Mouse (Mus musculus) layer of hippocampus, adult 9-11 months (tissue): ENCODE data around the gene Igf2bp3.

Experiments used
- DNase-seq: peaks from one replicate; pipeline ENCODE4 v3.0.0; 2022

Igf2bp3 gene

DNA sequence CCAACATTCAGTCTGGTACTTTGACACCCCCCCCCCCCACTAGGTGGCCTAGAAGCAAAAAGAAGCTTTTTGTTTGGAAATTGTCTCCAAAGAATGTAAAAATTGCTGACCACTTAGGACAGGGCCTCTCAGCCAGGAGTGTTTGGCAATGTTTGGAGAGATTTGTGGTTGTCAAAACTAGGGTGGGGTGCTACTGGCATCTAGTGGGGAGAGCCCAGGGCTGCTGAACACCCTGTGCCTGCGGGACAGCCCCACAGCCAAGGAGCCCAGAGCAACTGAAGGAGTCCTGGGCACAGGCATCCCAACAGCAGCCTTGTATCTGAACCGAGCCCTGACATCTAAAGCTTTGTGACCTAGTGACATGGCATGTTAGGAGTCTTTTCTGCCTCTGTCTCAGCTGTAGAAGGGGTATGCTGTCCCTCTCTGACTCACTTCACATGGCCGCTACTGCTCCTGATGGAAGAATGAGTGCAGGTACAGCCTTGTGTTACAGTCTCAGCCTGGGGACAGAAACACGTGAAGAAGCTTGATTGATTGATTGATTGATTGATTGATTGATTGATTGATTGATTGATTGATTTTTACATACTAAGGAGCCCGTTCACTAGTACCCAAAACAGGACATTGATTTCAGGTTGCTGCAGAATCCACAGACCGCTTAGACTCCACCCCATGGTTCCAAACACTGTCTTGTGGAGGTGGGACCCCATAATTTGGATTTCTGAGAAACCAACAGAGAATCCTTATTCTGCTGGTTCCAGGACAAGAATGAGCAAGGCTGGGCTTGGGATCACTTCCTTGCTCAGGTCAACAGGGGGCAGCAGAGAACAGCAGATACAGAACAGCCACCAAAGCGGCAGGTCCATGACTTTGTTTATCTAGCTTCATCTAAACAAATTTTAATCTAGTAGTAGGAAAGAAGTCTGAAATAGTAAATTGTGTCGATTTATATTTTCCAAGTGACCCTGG, 157.4 kb downstream of the Igf2bp3 start:
- peak; percentile 40 for DNase-seq

DNA sequence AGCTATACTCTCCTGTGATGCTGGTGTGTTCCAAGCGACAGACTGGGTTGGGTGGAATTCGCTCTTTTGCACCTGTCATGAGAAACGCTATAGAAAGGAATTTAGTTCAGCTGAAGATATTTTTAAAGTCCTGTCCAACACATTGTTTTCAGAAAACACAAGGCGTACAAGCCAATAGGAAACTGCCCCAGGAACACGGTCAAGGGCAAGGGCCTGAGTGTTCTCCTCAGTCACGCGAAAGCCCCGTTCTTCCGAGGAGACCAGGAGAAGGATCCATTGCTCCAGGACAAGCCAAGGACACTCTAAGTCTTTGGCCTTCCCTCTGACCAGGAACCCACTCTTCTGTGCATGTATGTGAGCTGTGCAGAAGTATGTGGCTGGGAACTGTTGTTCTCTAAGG, 158.7 kb downstream of the Igf2bp3 start:
- no peak for DNase-seq

DNA sequence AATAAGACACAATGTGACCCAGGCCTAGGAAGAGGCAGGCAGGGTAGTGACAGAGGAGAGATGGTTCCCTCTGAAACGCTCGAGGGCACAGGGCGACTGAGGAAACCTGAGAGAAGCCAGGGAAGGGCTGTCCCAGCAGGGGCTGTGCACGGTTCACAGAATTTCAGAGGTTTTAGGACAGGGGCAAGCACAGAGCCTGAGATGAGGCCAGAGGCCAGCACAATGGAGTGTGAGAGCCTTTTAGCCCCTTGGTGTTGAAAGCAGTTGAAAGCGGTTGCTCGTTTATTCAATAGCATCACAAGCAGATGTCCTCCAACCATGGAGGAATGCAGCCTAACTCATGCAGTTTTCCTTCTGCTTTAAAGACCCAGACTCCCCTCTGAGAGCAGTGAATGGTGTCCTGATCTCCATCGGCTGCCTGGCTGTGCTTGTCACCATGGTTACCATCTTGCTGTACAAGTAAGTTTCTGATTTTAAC, 159.5 kb downstream of the Igf2bp3 start:
- DNase-seq: no peak

DNA sequence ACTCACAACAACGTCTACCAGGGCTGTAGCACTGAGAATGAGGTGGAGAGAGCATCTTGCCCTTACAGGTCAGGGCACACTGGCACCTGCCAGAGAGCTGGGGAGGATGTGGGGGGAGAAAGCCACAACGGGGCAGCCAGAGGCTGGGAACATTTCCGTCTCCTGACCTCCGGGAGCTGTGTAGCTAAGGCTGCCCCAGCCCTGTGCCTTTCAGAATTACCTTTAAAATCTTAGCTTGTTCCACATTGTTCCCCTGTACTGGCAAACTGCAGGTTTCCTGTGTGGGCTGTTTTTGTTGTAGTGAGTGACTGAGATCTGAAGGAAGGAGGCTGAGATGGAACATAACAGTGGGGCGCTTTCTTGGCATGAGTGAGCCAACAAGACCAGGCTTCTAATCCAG, 162.6 kb downstream of the Igf2bp3 start:
- DNase-seq: no peak

DNA sequence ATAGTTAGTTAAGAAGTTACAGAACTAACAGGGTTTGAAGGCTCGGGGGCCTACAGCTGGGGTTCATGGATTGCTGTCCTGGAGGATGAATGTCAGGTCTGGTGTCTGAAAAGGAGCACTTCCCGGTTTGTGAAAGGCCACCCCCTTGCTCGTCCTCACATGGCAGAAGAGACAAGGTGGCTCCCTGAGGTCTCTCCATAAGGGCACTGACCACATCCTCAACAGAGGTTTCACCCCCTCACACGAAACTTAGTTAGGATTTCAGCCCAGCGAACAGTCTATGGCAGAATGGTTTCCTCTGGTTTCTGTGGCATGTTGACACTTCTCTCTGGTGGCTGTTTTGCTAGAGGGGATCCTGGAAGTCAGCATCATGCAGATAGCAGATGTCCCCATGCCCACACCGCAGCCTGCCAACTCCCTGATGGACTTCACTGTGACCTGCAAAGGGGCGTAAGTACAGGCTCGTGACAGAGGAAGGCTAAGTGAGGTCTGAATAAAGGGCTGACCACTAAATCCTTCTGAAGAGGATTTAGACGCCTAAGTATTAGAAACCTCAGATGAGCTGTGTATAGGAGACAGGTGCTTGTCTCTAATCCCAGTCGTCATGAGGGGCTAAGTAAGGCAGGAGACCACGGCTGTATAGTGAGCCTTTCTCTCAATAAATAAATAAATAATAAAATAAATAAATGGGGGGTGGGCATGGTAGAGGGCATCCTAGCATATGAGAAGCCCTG, 163.9 kb downstream of the Igf2bp3 start:
- no peak for DNase-seq

DNA sequence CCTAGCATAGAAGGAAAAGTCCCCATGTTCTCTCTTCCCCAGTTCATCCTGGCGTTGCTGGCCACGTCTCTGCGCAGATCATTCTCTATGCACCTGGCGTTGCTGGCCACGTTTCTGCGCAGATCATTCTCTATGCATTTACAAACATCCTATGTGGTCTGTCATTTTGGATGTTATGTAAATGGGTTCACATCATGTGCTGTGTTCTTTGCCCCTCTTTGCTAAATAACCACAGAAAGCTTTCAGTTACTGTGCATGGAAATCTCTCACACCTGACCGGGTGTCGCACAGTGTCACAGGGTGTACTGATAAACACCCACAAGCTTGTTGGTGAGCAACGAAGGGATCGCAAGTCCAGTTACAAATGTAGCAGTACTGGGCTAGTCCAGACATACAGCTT, 166.4 kb downstream of the Igf2bp3 start:
- no peak for DNase-seq

DNA sequence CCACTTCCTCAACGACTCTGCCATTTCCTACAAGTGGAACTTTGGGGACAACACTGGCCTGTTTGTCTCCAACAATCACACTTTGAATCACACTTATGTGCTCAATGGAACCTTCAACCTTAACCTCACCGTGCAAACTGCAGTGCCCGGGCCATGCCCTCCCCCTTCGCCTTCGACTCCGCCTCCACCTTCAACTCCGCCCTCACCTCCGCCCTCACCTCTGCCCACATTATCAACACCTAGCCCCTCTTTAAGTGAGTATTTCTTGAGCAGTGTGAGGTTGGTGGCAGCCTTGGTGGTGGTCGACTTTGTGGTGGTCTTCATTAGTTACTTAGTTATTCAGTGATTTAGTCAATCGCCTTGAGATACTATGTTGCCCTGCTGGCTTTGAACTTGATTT, 166.9 kb downstream of the Igf2bp3 start:
- no peak for DNase-seq

DNA sequence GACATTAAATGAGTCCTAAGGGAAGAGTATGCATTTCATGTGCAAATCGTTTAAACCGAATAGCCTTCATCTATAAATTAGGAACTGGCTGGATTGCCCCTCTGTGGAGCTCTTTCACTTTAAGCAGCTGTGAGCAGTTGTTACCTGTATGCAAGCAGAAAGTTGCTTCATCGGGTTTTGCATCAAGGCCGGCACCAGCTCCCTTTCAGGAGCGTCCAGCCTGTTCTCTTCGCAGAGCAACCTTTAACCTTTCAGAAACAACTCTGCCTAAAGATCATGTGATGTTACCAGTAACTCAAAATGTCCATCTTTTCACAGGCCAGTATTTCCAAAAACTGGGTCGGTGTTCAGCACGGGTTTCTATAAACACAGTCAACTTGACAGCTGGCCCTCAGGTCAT, 167.8 kb downstream of the Igf2bp3 start:
- no peak for DNase-seq

DNA sequence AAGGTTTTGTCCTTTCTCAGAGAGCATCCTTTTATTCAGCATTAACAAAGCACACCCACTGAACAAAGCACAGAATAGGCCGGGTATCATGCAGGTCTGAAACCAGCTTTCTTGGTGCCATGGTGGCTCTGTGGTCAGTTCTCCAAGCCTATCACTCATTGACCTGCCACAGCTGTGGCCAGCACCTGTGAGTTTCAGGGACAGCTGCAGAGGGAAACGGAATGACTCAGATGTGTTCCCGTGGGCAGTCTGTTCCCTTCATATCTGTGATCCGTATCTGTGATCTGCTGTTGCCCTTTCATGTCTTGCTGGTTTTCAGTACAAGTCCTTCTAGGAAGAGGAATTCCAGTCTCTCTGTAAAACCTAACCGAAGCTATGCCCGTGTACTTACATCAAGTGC, 168.3 kb downstream of the Igf2bp3 start:
- no peak for DNase-seq

DNA sequence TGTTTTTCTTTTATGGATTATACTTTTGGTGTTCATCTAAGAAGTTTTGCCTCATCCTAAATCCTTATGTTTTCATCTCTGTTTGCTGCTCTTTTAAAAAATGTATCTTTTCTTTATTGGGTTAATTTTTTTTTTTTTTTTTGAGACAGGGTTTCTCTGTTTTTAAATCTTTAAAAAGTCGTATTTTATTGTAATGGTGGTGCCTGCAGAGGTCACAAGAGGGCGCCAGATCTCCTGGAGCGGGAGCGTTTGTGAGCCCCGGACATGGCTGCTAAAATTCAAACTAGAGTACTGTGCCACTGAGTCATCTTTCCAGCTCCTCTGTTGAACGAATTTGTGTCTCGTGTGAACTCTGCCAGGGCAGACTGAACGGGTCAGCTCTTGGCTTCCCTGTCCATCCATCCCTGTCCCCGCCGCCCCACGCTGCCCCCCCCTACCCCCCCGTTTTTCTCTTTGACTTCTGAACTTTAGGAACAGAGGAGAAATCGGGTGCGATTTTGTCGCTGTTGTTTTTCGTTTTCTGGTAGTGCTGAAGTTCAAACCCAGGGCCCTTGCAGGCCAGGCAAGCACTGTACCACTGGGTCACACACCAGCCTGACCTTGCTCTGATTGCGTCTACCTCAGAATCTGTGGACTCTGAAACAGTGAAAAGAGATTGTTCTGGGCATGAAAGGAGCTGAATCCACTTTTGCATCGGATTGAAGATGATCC, 175.1 kb downstream of the Igf2bp3 start:
- DNase-seq: peak; percentile 21

DNA sequence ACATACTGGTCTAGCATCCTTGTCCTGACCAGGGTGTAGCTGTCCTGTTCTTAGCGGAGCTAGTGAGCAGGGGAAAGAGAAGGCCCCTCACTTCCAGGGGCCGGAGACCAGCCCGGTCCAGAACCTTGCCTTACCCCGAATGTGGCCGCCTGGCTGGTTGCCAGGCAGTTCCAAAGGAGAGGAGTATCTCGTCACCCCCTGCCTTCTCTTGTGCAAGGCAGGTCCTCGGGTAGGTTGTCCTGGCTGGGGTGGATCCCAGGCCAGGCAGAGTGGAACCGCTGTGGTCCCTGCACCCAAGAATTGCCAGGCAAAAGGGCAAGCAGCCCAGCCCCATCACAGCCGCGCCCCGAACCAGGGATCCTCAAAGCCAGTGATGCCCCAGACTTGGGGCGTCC, 177.5 kb downstream of the Igf2bp3 start:
- no peak for DNase-seq

DNA sequence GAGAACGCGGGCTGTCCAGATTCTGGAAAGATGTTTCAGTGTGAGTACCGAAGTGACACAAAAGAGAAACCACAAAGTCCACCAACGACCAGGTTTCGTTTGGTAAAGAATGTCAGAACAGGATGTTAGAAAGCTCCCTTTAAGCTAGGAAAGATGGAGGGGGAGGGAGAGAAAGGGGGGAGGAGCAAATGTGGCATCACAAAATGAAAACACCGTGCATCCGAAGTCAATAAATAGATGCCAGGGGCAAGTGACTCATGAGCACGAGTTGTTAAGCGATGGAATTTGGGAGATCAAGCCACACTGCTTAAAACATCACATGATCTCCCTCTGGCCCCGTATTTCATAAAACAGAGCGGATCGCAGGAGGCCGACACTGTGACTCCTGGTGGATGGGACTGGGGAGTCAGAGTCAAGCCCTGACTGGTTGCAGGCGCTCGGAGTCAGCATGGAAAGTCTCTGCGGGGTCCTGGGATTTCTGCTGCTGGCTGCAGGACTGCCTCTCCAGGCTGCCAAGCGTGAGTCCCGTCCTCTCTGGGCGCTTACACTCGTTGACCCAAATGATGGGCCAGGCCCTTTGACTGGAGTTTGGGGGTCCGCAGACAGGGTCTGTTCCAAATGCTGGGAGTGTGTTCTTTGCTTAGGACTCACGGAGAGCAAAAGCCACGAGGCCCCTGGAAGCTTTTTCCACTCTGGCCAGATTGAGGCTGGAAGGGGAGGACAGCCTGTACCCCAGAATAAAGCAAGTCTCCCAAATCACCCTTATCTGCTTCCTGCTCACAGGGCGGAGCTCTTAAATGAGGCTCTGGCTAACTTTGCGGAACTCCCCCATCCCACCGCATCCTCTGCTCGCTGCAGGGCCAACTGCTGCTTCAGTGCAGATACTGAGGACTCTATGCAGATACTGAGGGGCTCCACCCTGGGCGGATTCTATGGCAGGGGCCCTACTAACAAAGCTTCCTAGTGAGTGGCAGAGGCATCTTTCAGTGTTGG, 178.2 kb downstream of the Igf2bp3 start, which contains the start of gene Gpnmb:
Gene Gpnmb, plus strand, starts transcription at position 272 of the 993 bp plus-strand sequence.
- no peak for DNase-seq
